Mouse (Mus musculus) midbrain, embryonic 16.5 days (tissue): ENCODE measurements around the gene Tnfsf12. TPM values are rescaled to one million over a fixed set of nuclear protein-coding genes. Genes with fewer than 3 reads are reported as not detected.

ENCODE experiments used
- ATAC-seq: fragments of 200-750 bp; cut with Nextera tagmentation; 2 replicates; pipeline ENCODE4 v1.8.0; 2017; ENCODE audit warnings: moderate TSS enrichment
- H3K27ac ChIP-seq: fragments of 300-500 bp; sonication (generic); 2 replicates; pipeline ENCODE4 v1.5.1; 2014; ENCODE audit warnings: mild to moderate bottlenecking, low read length, mixed read lengths
- H3K27me3 ChIP-seq: fragments of 300-500 bp; sonication (generic); 2 replicates; pipeline ENCODE4 v1.6.1; 2014; ENCODE audit warnings: low read depth, low read length, mixed read lengths; ENCODE audit not compliant: control insufficient read depth, insufficient read depth
- H3K36me3 ChIP-seq: fragments of 300-500 bp; sonication (generic); 2 replicates; pipeline ENCODE4 v1.6.1; 2014; ENCODE audit warnings: mild to moderate bottlenecking, low read length, moderate library complexity, mixed read lengths; ENCODE audit not compliant: control insufficient read depth, insufficient read depth
- H3K4me1 ChIP-seq: fragments of 300-500 bp; sonication (generic); 2 replicates; pipeline ENCODE4 v1.6.1; 2014; ENCODE audit warnings: mild to moderate bottlenecking, low read length, mixed read lengths; ENCODE audit not compliant: control insufficient read depth, insufficient read depth
- H3K4me2 ChIP-seq: fragments of 300-500 bp; sonication (generic); 2 replicates; pipeline ENCODE4 v1.6.1; 2014; ENCODE audit warnings: mild to moderate bottlenecking, low read length, mixed read lengths
- H3K4me3 ChIP-seq: fragments of 300-500 bp; sonication (generic); 2 replicates; pipeline ENCODE4 v1.5.1; 2014; ENCODE audit warnings: low read depth, mild to moderate bottlenecking, low read length, moderate library complexity, mixed read lengths
- H3K9ac ChIP-seq: fragments of 300-500 bp; sonication (generic); 2 replicates; pipeline ENCODE4 v1.6.1; 2014; ENCODE audit warnings: low read depth, low read length, mixed read lengths
- H3K9me3 ChIP-seq: fragments of 300-500 bp; sonication (generic); replicated peaks from 2 replicates; pipeline ENCODE4 v1.6.1; 2014; ENCODE audit warnings: mild to moderate bottlenecking, low read length, mixed read lengths; ENCODE audit not compliant: control insufficient read depth, poor library complexity, severe bottlenecking
- WGBS: fragments of 180-500 bp; shearing (Covaris S2); extraction: QIAGEN DNeasy Blood & Tissue Kit; methylation state at CpG from one replicate; pipeline ENCODE4 v1.1.7; 2014; 5-methylcytosine and 5-hydroxymethylcytosine counted together
- polyA plus RNA-seq: library from polyadenylated mRNA; unstranded; fragments of >200 nt; fragmentation: Nextera tagmentation; extraction: Ambion mirVana; gene quantifications from 2 replicates; pipeline ENCODE4 v1.2.1, GENCODE M21; 2015

The Tnfsf12 gene
- polyA plus RNA-seq, 1 experiment from 2014 or later = 3.0 TPM

DNA sequence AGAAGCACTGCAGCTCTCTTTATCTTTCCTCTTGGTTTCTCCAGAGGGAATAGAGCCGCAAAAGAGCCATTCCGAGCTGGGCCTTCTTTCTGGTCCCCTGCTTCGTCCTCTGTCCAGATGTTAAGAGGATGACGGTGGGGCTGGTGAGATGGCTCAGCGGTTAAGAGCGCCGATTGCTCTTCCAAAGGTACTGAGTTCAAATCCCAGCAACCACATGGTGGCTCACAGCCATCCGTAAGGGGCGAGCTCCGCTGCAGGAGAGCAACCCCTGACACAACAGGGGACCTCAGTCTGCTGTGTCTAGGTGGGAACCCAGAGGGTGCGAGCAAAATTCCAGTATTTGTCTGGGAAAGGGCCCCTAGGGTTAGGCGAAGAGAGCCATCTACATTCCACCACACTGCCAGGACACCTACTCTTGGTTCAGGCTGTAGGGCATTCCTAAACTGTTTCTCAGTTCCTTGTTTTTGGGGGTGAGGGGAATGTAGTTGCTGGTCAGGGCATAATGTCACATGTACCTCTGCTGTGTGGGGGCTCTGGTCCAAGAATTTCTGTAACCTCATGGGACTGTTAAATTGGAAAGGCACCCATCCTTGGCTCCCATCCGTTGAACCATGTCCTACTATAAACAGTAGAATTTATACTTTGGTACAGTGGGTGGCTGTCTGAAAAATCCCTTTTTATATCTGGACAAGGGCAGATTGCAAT is 32.5 kb downstream of the Tnfsf12 start:
- Histone ChIP-seq H3K4me3 (peak overlapping the region; percentile 62), H3K4me2 (peak overlapping the region; percentile 57), H3K9ac (peak overlapping the region; percentile 58), H3K4me1 (peaks cover 15% of the 10 kb centered on the region), H3K27me3 (no peaks in the 10 kb centered on the region), H3K36me3 (peaks cover 17% of the 10 kb centered on the region), H3K9me3 (no peaks in the 10 kb centered on the region), H3K27ac (peak overlapping the region; percentile 93)
- WGBS = 64% methylated on average over 13 of the region's 13 CpGs
- ATAC-seq = peak; percentile 23

DNA sequence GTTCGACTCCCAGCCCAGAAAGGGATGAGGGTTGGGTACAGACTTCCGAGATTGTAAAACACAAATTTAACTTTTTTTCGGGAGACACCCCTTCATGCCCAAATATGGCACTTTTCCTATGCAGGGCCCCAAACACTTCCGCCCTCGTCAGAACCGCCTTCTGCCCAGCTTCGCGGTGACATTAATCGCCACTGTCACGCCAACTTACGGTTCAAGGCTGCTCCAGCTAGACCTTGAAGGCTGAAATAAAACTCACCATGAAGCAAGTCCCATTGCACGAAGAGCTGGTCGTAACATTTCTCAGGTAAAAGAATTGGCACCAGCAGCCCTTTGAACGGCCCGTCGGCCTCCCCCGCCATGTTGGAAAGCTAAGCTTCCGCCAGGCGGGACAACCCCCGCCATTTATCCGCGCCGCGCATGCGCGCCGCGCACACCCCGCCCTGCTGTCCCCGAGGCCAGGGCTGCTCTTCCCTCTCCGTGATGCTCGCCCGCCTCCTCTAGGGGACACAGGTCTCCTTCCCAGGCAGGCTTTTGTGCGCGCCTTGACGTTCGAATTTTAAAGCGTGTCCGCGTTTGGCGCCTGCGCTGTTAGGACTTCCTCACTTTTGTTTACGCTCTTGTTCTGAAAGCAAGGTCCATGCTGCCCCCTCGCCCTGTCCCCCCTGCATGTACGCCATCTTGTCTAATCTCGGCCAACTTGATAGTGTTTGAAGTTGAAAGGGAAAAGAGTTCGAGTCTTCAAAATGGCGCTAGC is 33.3 kb downstream of the Tnfsf12 start, which contains the start of gene Mpdu1:
Gene Mpdu1, minus strand, starts transcription at position 430 of the 754 bp plus-strand sequence.
- ATAC-seq = peak; percentile 96
- no peaks in the 10 kb centered on the region for H3K9me3 ChIP-seq
- H3K9ac ChIP-seq = peak within 1 kb of the TSS; percentile 70
- no peaks in the 10 kb centered on the region for H3K27me3 ChIP-seq
- peaks cover 17% of the 10 kb centered on the region for H3K36me3 ChIP-seq
- whole genome bisulfite sequencing = under 1% methylated on average over 48 of the region's 48 CpGs
- peak within 1 kb of the TSS; percentile 93 for H3K27ac ChIP-seq
- H3K4me2 ChIP-seq = peak within 1 kb of the TSS; percentile 57
- H3K4me3 ChIP-seq = peak within 1 kb of the TSS; percentile 62
- H3K4me1 ChIP-seq = peaks cover 15% of the 10 kb centered on the region

DNA sequence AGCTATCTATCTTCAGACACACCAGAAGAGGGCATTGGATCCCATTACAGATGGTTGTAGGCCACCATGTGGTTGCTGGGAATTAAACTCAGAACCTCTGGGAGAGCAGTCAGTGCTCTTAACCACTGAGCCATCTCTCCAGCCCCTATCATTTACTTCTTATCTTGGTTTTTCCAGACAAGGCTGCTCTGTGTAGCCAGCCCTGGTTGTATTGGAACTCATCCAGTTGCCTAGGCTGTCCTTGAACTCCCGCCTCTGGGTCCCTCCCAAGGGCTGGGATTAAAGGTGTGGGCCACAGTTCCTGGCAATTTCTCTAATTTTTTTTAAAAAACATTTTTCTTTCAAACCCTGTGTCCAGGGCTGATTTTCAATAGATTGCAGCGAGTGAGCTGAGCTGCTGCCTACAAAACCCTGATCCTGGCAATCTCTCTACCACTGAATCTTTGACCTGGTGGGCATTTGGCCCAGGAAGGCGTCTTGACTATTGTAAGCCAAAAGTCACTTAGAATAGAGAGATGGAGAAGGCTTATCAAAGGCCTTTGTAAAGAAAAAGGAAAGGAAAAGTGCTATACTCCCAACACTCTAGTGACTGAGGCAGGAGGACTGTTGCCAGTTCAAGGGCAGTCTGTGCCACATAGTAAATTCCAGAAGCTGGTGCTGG is 34.3 kb downstream of the Tnfsf12 start:
- peak overlapping the region; percentile 70 for H3K9ac ChIP-seq
- H3K36me3 ChIP-seq = peaks cover 18% of the 10 kb centered on the region
- peak overlapping the region; percentile 62 for H3K4me3 ChIP-seq
- peaks cover 15% of the 10 kb centered on the region for H3K4me1 ChIP-seq
- peak overlapping the region; percentile 93; the same call in 1 of the 2 replicates for H3K27ac ChIP-seq
- WGBS = 72% methylated on average over 3 of the region's 3 CpGs
- no peaks in the 10 kb centered on the region for H3K27me3 ChIP-seq
- ATAC-seq = no peak
- peak overlapping the region; percentile 57 for H3K4me2 ChIP-seq
- H3K9me3 ChIP-seq = no peaks in the 10 kb centered on the region

DNA sequence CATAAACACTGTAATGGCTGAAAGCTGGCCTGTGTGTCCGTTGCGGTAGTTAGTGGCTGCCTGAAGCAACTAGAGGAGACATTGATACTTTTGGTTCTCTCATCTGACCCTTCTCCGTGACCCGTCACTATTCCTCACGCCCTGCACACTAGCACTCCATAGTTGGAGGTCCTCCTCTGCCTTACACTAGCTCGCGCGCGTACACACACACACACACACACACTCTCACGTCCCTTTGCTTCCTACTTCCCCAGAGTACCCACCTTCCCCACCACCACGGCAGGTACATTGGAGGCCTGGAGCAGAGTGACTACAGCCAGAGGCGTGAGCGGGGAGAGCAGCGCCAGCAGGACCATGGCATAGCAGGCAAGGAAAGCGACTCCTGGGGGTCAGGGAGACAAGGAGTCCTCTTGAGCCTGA is 38.2 kb downstream of the Tnfsf12 start:
- WGBS = 83% methylated on average over 15 of the region's 15 CpGs
- ATAC-seq = no peak
- peaks cover 17% of the 10 kb centered on the region for H3K36me3 ChIP-seq

DNA sequence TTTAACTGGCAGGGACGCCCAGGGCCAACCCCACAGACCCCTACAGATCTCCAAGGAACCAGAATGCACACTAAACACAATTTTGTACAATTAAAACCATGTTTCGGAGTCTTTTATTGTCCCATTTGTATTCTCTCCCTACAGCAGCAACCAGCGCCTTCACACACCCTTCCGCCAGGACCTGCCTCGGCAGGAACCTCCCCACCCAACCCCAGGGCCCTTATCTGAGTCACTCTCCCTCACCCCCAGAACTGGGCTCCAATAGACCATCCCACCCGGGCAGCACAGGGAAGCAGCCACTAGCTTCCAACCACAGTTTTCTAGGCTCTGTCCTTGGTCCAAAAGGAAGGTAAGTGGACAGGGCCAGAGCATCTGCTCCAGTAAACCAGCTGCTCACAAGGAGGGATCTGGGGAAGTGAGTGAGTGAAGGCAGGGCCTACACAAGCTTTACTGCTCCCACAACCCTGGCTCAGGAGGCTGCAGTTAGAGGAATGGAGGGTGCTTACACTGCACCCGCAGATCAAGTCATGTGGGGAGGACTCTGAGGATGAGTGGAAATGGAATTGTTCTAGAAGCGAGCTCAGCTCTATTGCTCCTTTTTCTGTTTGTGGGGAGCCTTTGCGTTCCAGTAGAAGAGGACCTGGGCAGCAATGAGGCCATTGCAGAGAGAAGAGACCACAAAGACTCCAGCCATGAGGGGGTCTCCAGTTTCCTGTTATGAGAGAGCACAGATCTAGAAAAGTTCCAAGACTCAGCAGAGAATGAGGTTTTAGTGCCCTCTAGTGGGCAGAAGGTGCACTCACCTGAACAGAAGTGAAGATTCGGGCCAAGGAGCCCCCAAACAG is 38.8 kb downstream of the Tnfsf12 start:
- peaks cover 24% of the 10 kb centered on the region for H3K36me3 ChIP-seq
- no peak overlapping the region for H3K4me2 ChIP-seq
- H3K27me3 ChIP-seq = no peaks in the 10 kb centered on the region
- no peaks in the 10 kb centered on the region for H3K9me3 ChIP-seq
- H3K9ac ChIP-seq = no peak overlapping the region
- ATAC-seq = no peak
- WGBS = 81% methylated on average over 10 of the region's 10 CpGs
- H3K4me1 ChIP-seq = peaks cover 15% of the 10 kb centered on the region
- H3K27ac ChIP-seq = no peak overlapping the region
- H3K4me3 ChIP-seq = no peak overlapping the region

More for the DNA sequence above, 38.2 kb downstream of the Tnfsf12 start:
- Histone ChIP-seq H3K4me1 (peaks cover 16% of the 10 kb centered on the region), H3K9ac (no peak overlapping the region), H3K9me3 (no peaks in the 10 kb centered on the region), H3K27me3 (no peaks in the 10 kb centered on the region), H3K4me3 (no peak overlapping the region), H3K4me2 (no peak overlapping the region), H3K27ac (no peak overlapping the region)

DNA sequence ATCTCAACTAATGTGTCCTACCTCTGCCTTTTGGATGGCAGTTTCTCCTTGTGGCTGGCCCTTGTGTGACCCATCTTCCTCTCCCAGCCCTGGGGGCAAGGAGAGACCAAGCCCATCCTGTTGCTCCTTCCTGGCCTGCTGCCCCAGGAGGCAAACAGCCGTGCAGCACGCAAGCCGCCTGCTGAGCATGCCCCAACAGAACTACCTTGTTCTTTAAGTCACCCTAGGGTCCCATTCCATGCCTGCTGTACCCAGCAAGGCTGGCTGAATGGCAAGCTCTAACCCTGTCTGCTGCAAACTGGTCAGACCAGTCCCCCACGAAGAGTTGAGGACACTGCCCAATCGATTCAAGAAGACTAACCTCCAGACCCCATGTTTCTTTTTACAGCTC is 39.6 kb downstream of the Tnfsf12 start:
- Histone ChIP-seq H3K4me2 (no peak overlapping the region), H3K9ac (no peak overlapping the region), H3K9me3 (no peaks in the 10 kb centered on the region), H3K4me3 (no peak overlapping the region), H3K27me3 (no peaks in the 10 kb centered on the region), H3K4me1 (peaks cover 8% of the 10 kb centered on the region; the same call in 1 of the 2 replicates), H3K27ac (no peak overlapping the region), H3K36me3 (peaks cover 31% of the 10 kb centered on the region)
- no peak for ATAC-seq
- WGBS = 84% methylated on average over 5 of the region's 5 CpGs

DNA sequence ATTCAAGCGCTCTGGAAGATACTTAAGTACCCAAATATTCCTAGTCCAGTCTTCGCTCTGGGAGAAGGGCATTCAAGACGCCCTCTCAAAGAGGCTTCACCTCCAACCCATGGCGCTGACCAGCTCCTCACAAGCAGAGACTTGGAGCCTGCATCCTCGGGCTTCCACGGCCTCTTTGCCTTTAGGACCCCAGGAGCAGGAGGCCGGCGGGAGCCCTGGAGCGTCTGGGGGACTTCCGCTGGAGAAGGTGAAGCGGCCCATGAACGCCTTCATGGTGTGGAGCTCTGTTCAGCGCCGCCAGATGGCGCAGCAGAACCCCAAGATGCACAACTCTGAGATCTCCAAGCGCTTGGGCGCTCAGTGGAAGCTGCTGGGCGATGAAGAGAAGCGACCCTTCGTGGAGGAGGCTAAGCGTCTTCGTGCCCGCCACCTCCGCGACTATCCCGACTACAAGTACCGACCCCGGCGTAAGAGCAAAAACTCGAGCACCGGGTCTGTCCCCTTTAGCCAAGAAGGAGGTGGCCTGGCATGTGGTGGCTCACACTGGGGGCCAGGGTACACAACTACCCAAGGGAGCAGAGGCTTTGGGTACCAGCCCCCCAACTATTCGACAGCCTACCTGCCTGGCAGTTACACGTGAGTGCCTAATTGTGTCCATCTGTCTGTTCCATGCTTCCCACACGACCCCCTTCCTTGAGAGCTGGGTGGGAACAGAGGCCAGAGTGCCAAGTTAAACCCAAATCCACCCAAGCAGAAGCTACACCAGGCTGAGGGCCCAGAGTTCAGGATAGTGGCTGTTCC is 40.2 kb downstream of the Tnfsf12 start, which contains the start of gene Sox15:
Gene Sox15, plus strand, starts transcription at position 51 of the 801 bp plus-strand sequence.
- 23% methylated on average over 34 of the region's 34 CpGs for WGBS
- peak; percentile 52; the same call in 1 of the 2 replicates for ATAC-seq
- H3K9me3 ChIP-seq = no peaks in the 10 kb centered on the region
- H3K27ac ChIP-seq = no peak within 1 kb of the TSS
- no peak within 1 kb of the TSS; the same call in 1 of the 2 replicates for H3K4me3 ChIP-seq
- peaks cover 6% of the 10 kb centered on the region; the same call in 1 of the 2 replicates for H3K4me1 ChIP-seq
- H3K36me3 ChIP-seq = peaks cover 37% of the 10 kb centered on the region
- H3K4me2 ChIP-seq = no peak within 1 kb of the TSS
- H3K27me3 ChIP-seq = no peaks in the 10 kb centered on the region
- H3K9ac ChIP-seq = 0 out of 2 replicates have a peak within 1 kb of the TSS, but pooled peaks have one; percentile 20
